Mouse (Mus musculus) hindbrain, embryonic 10.5 days (tissue): ENCODE results near the gene Ddx6. TPM values are rescaled to one million over a fixed set of nuclear protein-coding genes. Genes with fewer than 3 reads are reported as not detected.

Source experiments
- DNase-seq: peaks from one replicate; pipeline ENCODE4 v3.0.0-alpha.2; 2017; ENCODE audit warnings: low spot score
- H3K27ac ChIP-seq: fragments of 300-500 bp; sonication (generic); 2 replicates; pipeline ENCODE4 v1.5.1; 2016; ENCODE audit warnings: mild to moderate bottlenecking, moderate library complexity
- H3K27me3 ChIP-seq: fragments of 300-500 bp; sonication (generic); 2 replicates; pipeline ENCODE4 v1.6.1; 2016; ENCODE audit warnings: mild to moderate bottlenecking; ENCODE audit not compliant: poor library complexity, insufficient read depth, severe bottlenecking
- H3K36me3 ChIP-seq: fragments of 300-500 bp; sonication (generic); 2 replicates; pipeline ENCODE4 v1.6.1; 2016; ENCODE audit warnings: mild to moderate bottlenecking, moderate library complexity
- H3K4me1 ChIP-seq: fragments of 300-500 bp; sonication (generic); replicated peaks from 2 replicates; pipeline ENCODE4 v1.6.1; 2016; ENCODE audit warnings: mild to moderate bottlenecking
- H3K4me3 ChIP-seq: fragments of 300-500 bp; sonication (generic); 2 replicates; pipeline ENCODE4 v1.5.1; 2016; ENCODE audit warnings: mild to moderate bottlenecking, moderate library complexity
- H3K9me3 ChIP-seq: fragments of 300-500 bp; sonication (generic); 2 replicates; pipeline ENCODE4 v1.6.1; 2016; ENCODE audit warnings: mild to moderate bottlenecking, moderate library complexity
- WGBS: fragments of 180-500 bp; shearing (Covaris S2); methylation state at CpG from one replicate; pipeline ENCODE4 v1.1.7; 2016; 5-methylcytosine and 5-hydroxymethylcytosine counted together
- polyA plus RNA-seq: library from polyadenylated mRNA; unstranded; fragments of >200 nt; fragmentation: Nextera tagmentation; extraction: Ambion mirVana; gene quantifications from 2 replicates; pipeline ENCODE4 v1.2.1, GENCODE M21; 2016

The Ddx6 gene
- polyA plus RNA-seq, 1 experiment from 2014 or later = 16.8 TPM

GRCm38 (mm10) chr9:44647656-44648055 lies 43.0 kb downstream of the Ddx6 start:
- Histone ChIP-seq H3K36me3 (no peaks in the 10 kb centered on the region), H3K27ac (no peak overlapping the region), H3K27me3 (no peaks in the 10 kb centered on the region), H3K9me3 (no peaks in the 10 kb centered on the region), H3K4me1 (no peaks in the 10 kb centered on the region; the same call in 1 of the 2 replicates), H3K4me3 (no peak overlapping the region)
- no peak for DNase-seq
- WGBS = 90% methylated on average over 4 of the region's 4 CpGs

GRCm38 (mm10) chr9:44648881-44649281 lies 44.2 kb downstream of the Ddx6 start:
- no peak for DNase-seq
- no peak overlapping the region for H3K4me3 ChIP-seq
- no peaks in the 10 kb centered on the region for H3K27me3 ChIP-seq
- no peak overlapping the region for H3K27ac ChIP-seq
- no peaks in the 10 kb centered on the region for H3K36me3 ChIP-seq
- 81% methylated on average over 7 of the region's 7 CpGs for WGBS
- H3K4me1 ChIP-seq = no peaks in the 10 kb centered on the region; the same call in 1 of the 2 replicates
- H3K9me3 ChIP-seq = no peaks in the 10 kb centered on the region

- H3K4me1 ChIP-seq = peaks cover 8% of the 10 kb centered on the region
- H3K9me3 ChIP-seq = no peaks in the 10 kb centered on the region
- peak; percentile 70 for DNase-seq
- WGBS = 18% methylated on average over 8 of the region's 8 CpGs
- no peaks in the 10 kb centered on the region for H3K27me3 ChIP-seq
- no peak overlapping the region for H3K4me3 ChIP-seq
- no peak overlapping the region for H3K27ac ChIP-seq
- H3K36me3 ChIP-seq = no peaks in the 10 kb centered on the region
These were observed 47.3 kb downstream of the Ddx6 start for GRCm38 (mm10) chr9:44652027-44652426.

GRCm38 (mm10) chr9:44653896-44654295 lies 49.2 kb downstream of the Ddx6 start:
- H3K9me3 ChIP-seq = no peaks in the 10 kb centered on the region
- peaks cover 8% of the 10 kb centered on the region for H3K4me1 ChIP-seq
- DNase-seq = no peak
- WGBS = 72% methylated on average over 4 of the region's 4 CpGs
- H3K27ac ChIP-seq = no peak overlapping the region
- H3K4me3 ChIP-seq = no peak overlapping the region
- H3K27me3 ChIP-seq = no peaks in the 10 kb centered on the region
- no peaks in the 10 kb centered on the region for H3K36me3 ChIP-seq

- WGBS = 29% methylated on average over 26 of the region's 26 CpGs
- peak overlapping the region; percentile 40; the same call in 1 of the 2 replicates for H3K27ac ChIP-seq
- peaks cover 8% of the 10 kb centered on the region for H3K4me1 ChIP-seq
- DNase-seq = peak; percentile 59
- H3K9me3 ChIP-seq = no peaks in the 10 kb centered on the region
- peak overlapping the region; percentile 38 for H3K4me3 ChIP-seq
- H3K27me3 ChIP-seq = no peaks in the 10 kb centered on the region
- H3K36me3 ChIP-seq = no peaks in the 10 kb centered on the region
These were observed 50.7 kb downstream of the Ddx6 start for GRCm38 (mm10) chr9:44655098-44656066.

GRCm38 (mm10) chr9:44663706-44664105 lies 59.0 kb downstream of the Ddx6 start:
- Histone ChIP-seq H3K36me3 (no peaks in the 10 kb centered on the region), H3K4me1 (no peaks in the 10 kb centered on the region), H3K27me3 (no peaks in the 10 kb centered on the region), H3K27ac (no peak overlapping the region), H3K9me3 (no peaks in the 10 kb centered on the region), H3K4me3 (no peak overlapping the region)
- no peak for DNase-seq
- WGBS = 89% methylated on average over 6 of the region's 6 CpGs

GRCm38 (mm10) chr9:44671416-44671815 lies 66.7 kb downstream of the Ddx6 start:
- H3K36me3 ChIP-seq = no peaks in the 10 kb centered on the region
- no peak for DNase-seq
- H3K27ac ChIP-seq = no peak overlapping the region
- H3K4me1 ChIP-seq = no peaks in the 10 kb centered on the region
- 92% methylated on average over 5 of the region's 5 CpGs for WGBS
- H3K27me3 ChIP-seq = no peaks in the 10 kb centered on the region
- H3K9me3 ChIP-seq = peaks cover 5% of the 10 kb centered on the region; the same call in 1 of the 2 replicates
- H3K4me3 ChIP-seq = no peak overlapping the region

- no peak for DNase-seq
- Histone ChIP-seq H3K4me1 (no peaks in the 10 kb centered on the region), H3K27me3 (no peaks in the 10 kb centered on the region), H3K27ac (no peak overlapping the region), H3K36me3 (no peaks in the 10 kb centered on the region), H3K4me3 (no peak overlapping the region), H3K9me3 (peaks cover 5% of the 10 kb centered on the region; the same call in 1 of the 2 replicates)
- WGBS = 75% methylated on average over 2 of the region's 2 CpGs
These were observed 67.7 kb downstream of the Ddx6 start for GRCm38 (mm10) chr9:44672291-44672865.

GRCm38 (mm10) chr9:44673005-44673404 lies 68.3 kb downstream of the Ddx6 start, which contains the start of gene Treh:
Treh (plus strand) TSS chr9:44673233.
- no peaks in the 10 kb centered on the region for H3K36me3 ChIP-seq
- no peak within 1 kb of the TSS for H3K27ac ChIP-seq
- DNase-seq = no peak
- no peak within 1 kb of the TSS for H3K4me3 ChIP-seq
- H3K4me1 ChIP-seq = no peaks in the 10 kb centered on the region
- no peaks in the 10 kb centered on the region for H3K27me3 ChIP-seq
- 91% methylated on average over 3 of the region's 3 CpGs for WGBS
- peaks cover 5% of the 10 kb centered on the region; the same call in 1 of the 2 replicates for H3K9me3 ChIP-seq

GRCm38 (mm10) chr9:44678288-44678871 lies 73.7 kb downstream of the Ddx6 start:
- WGBS = 84% methylated on average over 2 of the region's 2 CpGs
- 0 out of 2 replicates have a peak, but pooled peaks cover 3% of the 10 kb centered on the region for H3K4me1 ChIP-seq
- no peaks in the 10 kb centered on the region for H3K36me3 ChIP-seq
- no peak overlapping the region for H3K4me3 ChIP-seq
- H3K27me3 ChIP-seq = 0 out of 2 replicates have a peak, but pooled peaks cover 4% of the 10 kb centered on the region
- no peak overlapping the region for H3K27ac ChIP-seq
- no peaks in the 10 kb centered on the region for H3K9me3 ChIP-seq
- no peak for DNase-seq

GRCm38 (mm10) chr9:44679565-44679964 lies 74.9 kb downstream of the Ddx6 start:
- Histone ChIP-seq H3K4me3 (no peak overlapping the region), H3K9me3 (no peaks in the 10 kb centered on the region), H3K27me3 (0 out of 2 replicates have a peak, but pooled peaks cover 4% of the 10 kb centered on the region), H3K27ac (no peak overlapping the region), H3K36me3 (0 out of 2 replicates have a peak, but pooled peaks cover 3% of the 10 kb centered on the region), H3K4me1 (0 out of 2 replicates have a peak, but pooled peaks cover 3% of the 10 kb centered on the region)
- no peak for DNase-seq
- WGBS = 63% methylated on average over 5 of the region's 5 CpGs

GRCm38 (mm10) chr9:44683046-44683445 lies 78.4 kb downstream of the Ddx6 start:
- 85% methylated on average over 8 of the region's 8 CpGs for WGBS
- Histone ChIP-seq H3K4me3 (no peak overlapping the region), H3K9me3 (no peaks in the 10 kb centered on the region), H3K27ac (no peak overlapping the region), H3K4me1 (peaks cover 33% of the 10 kb centered on the region), H3K36me3 (peaks cover 25% of the 10 kb centered on the region), H3K27me3 (0 out of 2 replicates have a peak, but pooled peaks cover 4% of the 10 kb centered on the region)
- DNase-seq = no peak
